Mouse (Mus musculus): ENCODE data around the gene Esd. TPM values are rescaled to one million over a fixed set of nuclear protein-coding genes. Genes with fewer than 3 reads are reported as not detected.

Esd gene
- polyA plus RNA-seq, 1 experiment from 2014 or later, result 336 TPM

Other genes with a start within 250 kb of the Esd start
- gene Htr2a, start 91.5 kb upstream of the Esd start, polyA plus RNA-seq (2014; fragmentation: Nextera tagmentation; extraction: Ambion mirVana), result 0.39 and 0.47 TPM in 2 replicates
- 7.6 and 8.5 TPM in 2 replicates for gene Lrch1, start 215.6 kb downstream of the Esd start, polyA plus RNA-seq (2014; fragmentation: Nextera tagmentation; extraction: Ambion mirVana)

Data from forebrain, embryonic 11.5 days (tissue).